Mouse (Mus musculus) megakaryocyte, embryonic 14.5 days (primary cell): ENCODE data around the gene Cant1. TPM values are rescaled to one million over a fixed set of nuclear protein-coding genes. Genes with fewer than 3 reads are reported as not detected.

Source experiments
- H3K27me3 ChIP-seq: replicated peaks from 2 replicates; pipeline ENCODE3; 2012; ENCODE audit warnings: inconsistent platforms
- H3K36me3 ChIP-seq: replicated peaks from 2 replicates; pipeline ENCODE3; 2012; ENCODE audit warnings: low read length, inconsistent platforms, mixed read lengths
- H3K4me1 ChIP-seq: 2 replicates; pipeline ENCODE4 v1.6.1; 2012; ENCODE audit warnings: inconsistent platforms
- H3K4me3 ChIP-seq: replicated peaks from 2 replicates; pipeline ENCODE3; 2012; ENCODE audit warnings: moderate library complexity, mild to moderate bottlenecking, inconsistent platforms
- H3K9me3 ChIP-seq: 2 replicates; pipeline ENCODE4 v1.6.1; 2012; ENCODE audit warnings: inconsistent platforms
- FLI1 ChIP-seq: IDR thresholded peaks from 2 replicates; pipeline ENCODE4 v1.6.1; 2012; ENCODE audit warnings: low read length, inconsistent platforms, mixed read lengths
- GATA1 ChIP-seq: IDR thresholded peaks from 3 replicates; pipeline ENCODE4 v1.6.1; 2012; ENCODE audit warnings: mixed read lengths, low read length, inconsistent platforms, borderline replicate concordance
- polyA plus RNA-seq: library from polyadenylated mRNA; stranded (reverse); fragments of >175 nt; gene quantifications from 2 replicates; pipeline ENCODE4 v1.2.3, GENCODE M21; 2012; ENCODE audit warnings: low replicate concordance; ENCODE audit not compliant: insufficient read depth

Cant1 gene
- polyA plus RNA-seq, 1 experiment = 41.8 TPM

GRCm38 (mm10) chr11:118431100-118431948 lies 12.4 kb upstream of the Cant1 start:
- Histone ChIP-seq H3K9me3 (no peaks in the 10 kb centered on the region), H3K4me3 (no peak overlapping the region), H3K36me3 (no peaks in the 10 kb centered on the region), H3K27me3 (peaks cover 56% of the 10 kb centered on the region), H3K4me1 (peaks cover 64% of the 10 kb centered on the region)
- no peak for TF ChIP-seq GATA1
- no peak for TF ChIP-seq FLI1

GRCm38 (mm10) chr11:118430291-118430885 lies 11.5 kb upstream of the Cant1 start:
- peaks cover 53% of the 10 kb centered on the region for H3K27me3 ChIP-seq
- H3K9me3 ChIP-seq = no peaks in the 10 kb centered on the region
- no peak for TF ChIP-seq FLI1
- TF ChIP-seq GATA1 = no peak
- no peaks in the 10 kb centered on the region for H3K36me3 ChIP-seq
- H3K4me3 ChIP-seq = no peak overlapping the region
- peaks cover 66% of the 10 kb centered on the region for H3K4me1 ChIP-seq

GRCm38 (mm10) chr11:118428944-118429709 lies 10.2 kb upstream of the Cant1 start:
- H3K4me1 ChIP-seq = peaks cover 66% of the 10 kb centered on the region
- peaks cover 48% of the 10 kb centered on the region for H3K27me3 ChIP-seq
- peak overlapping the region; percentile 42 for H3K4me3 ChIP-seq
- H3K9me3 ChIP-seq = no peaks in the 10 kb centered on the region
- TF ChIP-seq FLI1 (no peak), GATA1 (no peak)
- H3K36me3 ChIP-seq = no peaks in the 10 kb centered on the region

GRCm38 (mm10) chr11:118428460-118428868 lies 9.6 kb upstream of the Cant1 start:
- Histone ChIP-seq H3K4me3 (peak overlapping the region; percentile 76), H3K4me1 (peaks cover 66% of the 10 kb centered on the region), H3K36me3 (no peaks in the 10 kb centered on the region), H3K27me3 (peaks cover 48% of the 10 kb centered on the region), H3K9me3 (no peaks in the 10 kb centered on the region)
- TF ChIP-seq GATA1 = no peak
- TF ChIP-seq FLI1 = no peak

GRCm38 (mm10) chr11:118427986-118428385 lies 9.1 kb upstream of the Cant1 start, which contains the start of gene C1qtnf1:
TSS of gene C1qtnf1 (plus strand) at chr11:118428203.
- H3K4me3 ChIP-seq = peak within 1 kb of the TSS; percentile 76
- peaks cover 43% of the 10 kb centered on the region for H3K27me3 ChIP-seq
- no peaks in the 10 kb centered on the region for H3K9me3 ChIP-seq
- TF ChIP-seq GATA1 (no peak), FLI1 (no peak)
- peaks cover 66% of the 10 kb centered on the region for H3K4me1 ChIP-seq
- no peaks in the 10 kb centered on the region for H3K36me3 ChIP-seq

- Histone ChIP-seq H3K4me3 (peak overlapping the region; percentile 75), H3K4me1 (peaks cover 70% of the 10 kb centered on the region), H3K27me3 (peaks cover 41% of the 10 kb centered on the region), H3K36me3 (no peaks in the 10 kb centered on the region), H3K9me3 (no peaks in the 10 kb centered on the region)
- TF ChIP-seq FLI1 (no peak), GATA1 (no peak)
Measured at GRCm38 (mm10) chr11:118427266-118427779, 8.4 kb upstream of the Cant1 start.

GRCm38 (mm10) chr11:118426765-118427164 lies 7.9 kb upstream of the Cant1 start:
- H3K27me3 ChIP-seq = peaks cover 37% of the 10 kb centered on the region

GRCm38 (mm10) chr11:118424621-118425335 lies 5.9 kb upstream of the Cant1 start:
- TF ChIP-seq FLI1 (no peak), GATA1 (no peak)
- Histone ChIP-seq H3K4me3 (no peak overlapping the region), H3K36me3 (no peaks in the 10 kb centered on the region), H3K9me3 (no peaks in the 10 kb centered on the region), H3K4me1 (peaks cover 64% of the 10 kb centered on the region), H3K27me3 (peaks cover 28% of the 10 kb centered on the region)

More at GRCm38 (mm10) chr11:118426765-118427164, 7.9 kb upstream of the Cant1 start:
- no peaks in the 10 kb centered on the region for H3K9me3 ChIP-seq
- H3K36me3 ChIP-seq = no peaks in the 10 kb centered on the region
- no peak overlapping the region for H3K4me3 ChIP-seq
- TF ChIP-seq FLI1 = no peak
- no peak for TF ChIP-seq GATA1
- peaks cover 70% of the 10 kb centered on the region for H3K4me1 ChIP-seq

GRCm38 (mm10) chr11:118423266-118423971 lies 4.5 kb upstream of the Cant1 start:
- TF ChIP-seq FLI1 (no peak), GATA1 (no peak)
- H3K4me3 ChIP-seq = peak overlapping the region; percentile 88

More at GRCm38 (mm10) chr11:118423266-118423971, 4.5 kb upstream of the Cant1 start:
- H3K4me1 ChIP-seq = peaks cover 61% of the 10 kb centered on the region
- no peaks in the 10 kb centered on the region for H3K9me3 ChIP-seq
- no peaks in the 10 kb centered on the region for H3K36me3 ChIP-seq
- peaks cover 18% of the 10 kb centered on the region for H3K27me3 ChIP-seq
